ENCODE assay signal across 8 mouse cellular contexts in genomic region chr15:99972989-99973911, GRCm38 (mm10). TPM values are rescaled to one million over a fixed set of nuclear protein-coding genes. Genes with fewer than 3 reads are reported as not detected.
A peak's percentile ranks its signal among the peaks of the same experiment; 100 is the strongest.
DNase-seq lines count a peak whose midpoint lies in the region; ATAC-seq lines count a peak whose summit lies in the region.

No protein-coding gene starts in this region.

- DNase-seq in gastrocnemius, adult 18-20 months (ENCODE audit: low spot score), result peak; percentile 15
- no peak for DNase-seq in gastrocnemius, postnatal 25 days
- DNase-seq in c-Kit-positive CD71-positive TER-119-negative erythroid progenitor cells, embryonic 14.5 days (ENCODE audit: low read depth), result peak; percentile 51
- peak; percentile 5 for DNase-seq in hindlimb bud, embryonic 11.5 days (ENCODE audit: extremely low spot score, low read depth, low spot score)
- DNase-seq in spleen, postnatal 10 days (ENCODE audit: low spot score in 2 of 2), result peak; percentile 32 to 72

- H3K9me3 ChIP-seq in forebrain, embryonic 15.5 days, result no peaks in the 10 kb centered on the region
- no peaks in the 10 kb centered on the region for H3K9me3 ChIP-seq in limb, embryonic 12.5 days
- no peaks in the 10 kb centered on the region for H3K9me3 ChIP-seq in midbrain, embryonic 12.5 days

- no peaks in the 10 kb centered on the region for H3K27me3 ChIP-seq in forebrain, embryonic 15.5 days
- no peaks in the 10 kb centered on the region for H3K27me3 ChIP-seq in limb, embryonic 12.5 days
- H3K27me3 ChIP-seq in midbrain, embryonic 12.5 days, result no peaks in the 10 kb centered on the region

- peak overlapping the region; percentile 82 for H3K9ac ChIP-seq in forebrain, embryonic 15.5 days (replicated peaks)
- H3K9ac ChIP-seq in limb, embryonic 12.5 days (replicated peaks), result peak overlapping the region; percentile 82
- H3K9ac ChIP-seq in midbrain, embryonic 12.5 days (replicated peaks), result peak overlapping the region; percentile 83

- H3K4me1 ChIP-seq in forebrain, embryonic 15.5 days, result peaks cover 14% of the 10 kb centered on the region
- 0 out of 2 replicates have a peak, but pooled peaks cover 4% of the 10 kb centered on the region for H3K4me1 ChIP-seq in limb, embryonic 12.5 days (replicated peaks)
- peaks cover 9% of the 10 kb centered on the region for H3K4me1 ChIP-seq in midbrain, embryonic 12.5 days

- peak overlapping the region; percentile 79 for H3K4me2 ChIP-seq in forebrain, embryonic 15.5 days (replicated peaks)
- peak overlapping the region; percentile 60 for H3K4me2 ChIP-seq in limb, embryonic 12.5 days
- peak overlapping the region; percentile 89 for H3K4me2 ChIP-seq in midbrain, embryonic 12.5 days (replicated peaks)

- no peaks in the 10 kb centered on the region for H3K36me3 ChIP-seq in forebrain, embryonic 15.5 days
- no peaks in the 10 kb centered on the region for H3K36me3 ChIP-seq in limb, embryonic 12.5 days
- H3K36me3 ChIP-seq in midbrain, embryonic 12.5 days, result no peaks in the 10 kb centered on the region

- peak overlapping the region; percentile 96 for H3K27ac ChIP-seq in forebrain, embryonic 15.5 days (replicated peaks)
- peak overlapping the region; percentile 98 for H3K27ac ChIP-seq in limb, embryonic 12.5 days
- peak overlapping the region; percentile 97 for H3K27ac ChIP-seq in midbrain, embryonic 12.5 days (replicated peaks)

- WGBS in forebrain, embryonic 15.5 days, result under 1% methylated on average over 82 of the region's 84 CpGs
- WGBS in limb, embryonic 12.5 days, result under 1% methylated on average over 84 of the region's 84 CpGs
- WGBS in midbrain, embryonic 12.5 days, result under 1% methylated on average over 71 of the region's 84 CpGs

- peak overlapping the region; percentile 98 for H3K4me3 ChIP-seq in forebrain, embryonic 15.5 days
- peak overlapping the region; percentile 85 for H3K4me3 ChIP-seq in limb, embryonic 12.5 days (replicated peaks)
- H3K4me3 ChIP-seq in midbrain, embryonic 12.5 days, result peak overlapping the region; percentile 88

- ATAC-seq in forebrain, embryonic 15.5 days (replicated peaks), result peak; percentile 85
- peak; percentile 85 for ATAC-seq in limb, embryonic 12.5 days (ENCODE audit: insufficient number of reproducible peaks, insufficient read depth, low FRiP score, low TSS enrichment, low read depth)
- ATAC-seq in midbrain, embryonic 12.5 days (ENCODE audit: low FRiP score, low read depth), result peak; percentile 88

RNA-seq across cellular contexts. Expression of gene Larp4, which starts 3.4 kb away (rescaled TPM):
- 10 to 100 TPM; 39.4 to 47.4 TPM for total RNA-seq in gastrocnemius, adult 18-20 months (2021)
- 10 to 100 TPM; 43.2 to 43.5 TPM for total RNA-seq in gastrocnemius, postnatal 25 days (2021)
- 23.9 and 27.4 TPM in 2 replicates for polyA plus RNA-seq in forebrain, embryonic 15.5 days (2015; fragmentation: Nextera tagmentation; extraction: Ambion mirVana)
- polyA plus RNA-seq in limb, embryonic 12.5 days (2016; fragmentation: Nextera tagmentation; extraction: Ambion mirVana), result 29.5 and 34.8 TPM in 2 replicates
- polyA plus RNA-seq in midbrain, embryonic 12.5 days (2016; fragmentation: Nextera tagmentation; extraction: Ambion mirVana), result 35.6 and 35.8 TPM in 2 replicates

RNA-seq across cellular contexts. Expression of gene Fam186a, which starts 6.4 kb away (rescaled TPM):
- total RNA-seq in gastrocnemius, adult 18-20 months (2021), result under 1 TPM; 0.12 to 0.16 TPM
- under 1 TPM; 0.03 to 0.20 TPM for total RNA-seq in gastrocnemius, postnatal 25 days (2021)
- not detected in 2 replicates for polyA plus RNA-seq in forebrain, embryonic 15.5 days (2015; fragmentation: Nextera tagmentation; extraction: Ambion mirVana)
- 0.03 TPM in 1 of 2 replicates, not detected in the other for polyA plus RNA-seq in limb, embryonic 12.5 days (2016; fragmentation: Nextera tagmentation; extraction: Ambion mirVana)
- polyA plus RNA-seq in midbrain, embryonic 12.5 days (2016; fragmentation: Nextera tagmentation; extraction: Ambion mirVana), result 0.17 TPM in 1 of 2 replicates, not detected in the other
